Mouse (Mus musculus): Measurements from ENCODE around the gene Dnttip1. TPM values are rescaled to one million over a fixed set of nuclear protein-coding genes. Genes with fewer than 3 reads are reported as not detected.
A peak's percentile ranks its signal among the peaks of the same experiment; 100 is the strongest.

Gene Dnttip1
- polyA plus RNA-seq, 1 experiment from 2014 or later: 55.9 TPM

- peak overlapping the region; percentile 87 for H3K9ac ChIP-seq (ENCODE audit: low read depth, low read length)
- peaks cover 20% of the 10 kb centered on the region for H3K4me1 ChIP-seq (ENCODE audit: control insufficient read depth, insufficient read depth, low read length)
- WGBS: 3% methylated on average over 7 of the region's 7 CpGs
- H3K4me3 ChIP-seq (ENCODE audit: low read length): peak overlapping the region; percentile 66
- peak overlapping the region; percentile 64 for H3K4me2 ChIP-seq (ENCODE audit: low read depth, low read length)
- no peaks in the 10 kb centered on the region for H3K9me3 ChIP-seq (ENCODE audit: control insufficient read depth, low read length)
- peak overlapping the region; percentile 96 for H3K27ac ChIP-seq (ENCODE audit: low read length)
- 0 out of 2 replicates have a peak, but pooled peaks have one; percentile 0 for ATAC-seq
- 0 out of 2 replicates have a peak, but pooled peaks cover 3% of the 10 kb centered on the region for H3K36me3 ChIP-seq (ENCODE audit: control insufficient read depth, insufficient read depth, low read length)
- H3K27me3 ChIP-seq (replicated peaks; ENCODE audit: control insufficient read depth, insufficient read depth, low read length): no peaks in the 10 kb centered on the region
These were observed 39.2 kb downstream of the Dnttip1 start for GRCm38 (mm10) chr2:164784869-164785420.

GRCm38 (mm10) chr2:164785481-164786387, 40.0 kb downstream of the Dnttip1 start, which contains the start of gene Snx21:
TSS of gene Snx21 (plus strand) at chr2:164785823.
- H3K4me3 ChIP-seq (ENCODE audit: low read length): peak within 1 kb of the TSS; percentile 66
- peak within 1 kb of the TSS; percentile 64 for H3K4me2 ChIP-seq (ENCODE audit: low read depth, low read length)
- peak; percentile 95 for ATAC-seq
- 0 out of 2 replicates have a peak, but pooled peaks cover 4% of the 10 kb centered on the region for H3K36me3 ChIP-seq (ENCODE audit: control insufficient read depth, insufficient read depth, low read length)
- H3K27ac ChIP-seq (ENCODE audit: low read length): peak within 1 kb of the TSS; percentile 96
- peaks cover 20% of the 10 kb centered on the region for H3K4me1 ChIP-seq (ENCODE audit: control insufficient read depth, insufficient read depth, low read length)
- under 1% methylated on average over 83 of the region's 89 CpGs for WGBS
- H3K9ac ChIP-seq (ENCODE audit: low read depth, low read length): peak within 1 kb of the TSS; percentile 87
- H3K9me3 ChIP-seq (ENCODE audit: control insufficient read depth, low read length): no peaks in the 10 kb centered on the region
- H3K27me3 ChIP-seq (replicated peaks; ENCODE audit: control insufficient read depth, insufficient read depth, low read length): no peaks in the 10 kb centered on the region

- peaks cover 20% of the 10 kb centered on the region for H3K4me1 ChIP-seq (ENCODE audit: control insufficient read depth, insufficient read depth, low read length)
- ATAC-seq: peak; percentile 19
- peak overlapping the region; percentile 96 for H3K27ac ChIP-seq (ENCODE audit: low read length)
- WGBS: 11% methylated on average over 15 of the region's 15 CpGs
- H3K9ac ChIP-seq (ENCODE audit: low read depth, low read length): peak overlapping the region; percentile 87
- H3K4me3 ChIP-seq (ENCODE audit: low read length): peak overlapping the region; percentile 66
- H3K27me3 ChIP-seq (replicated peaks; ENCODE audit: control insufficient read depth, insufficient read depth, low read length): no peaks in the 10 kb centered on the region
- peaks cover 9% of the 10 kb centered on the region; the same call in 1 of the 2 replicates for H3K36me3 ChIP-seq (ENCODE audit: control insufficient read depth, insufficient read depth, low read length)
- peak overlapping the region; percentile 64 for H3K4me2 ChIP-seq (ENCODE audit: low read depth, low read length)
- H3K9me3 ChIP-seq (ENCODE audit: control insufficient read depth, low read length): no peaks in the 10 kb centered on the region
These were observed 40.7 kb downstream of the Dnttip1 start for GRCm38 (mm10) chr2:164786388-164786885.

- H3K4me2 ChIP-seq (ENCODE audit: low read depth, low read length): peak overlapping the region; percentile 64
- peak overlapping the region; percentile 66 for H3K4me3 ChIP-seq (ENCODE audit: low read length)
- ATAC-seq: no peak
- H3K9me3 ChIP-seq (ENCODE audit: control insufficient read depth, low read length): no peaks in the 10 kb centered on the region
- peaks cover 15% of the 10 kb centered on the region; the same call in 1 of the 2 replicates for H3K36me3 ChIP-seq (ENCODE audit: control insufficient read depth, insufficient read depth, low read length)
- 83% methylated on average over 3 of the region's 3 CpGs for WGBS
- H3K9ac ChIP-seq (ENCODE audit: low read depth, low read length): peak overlapping the region; percentile 87
- H3K27ac ChIP-seq (ENCODE audit: low read length): peak overlapping the region; percentile 96
- H3K4me1 ChIP-seq (ENCODE audit: control insufficient read depth, insufficient read depth, low read length): peaks cover 20% of the 10 kb centered on the region
- H3K27me3 ChIP-seq (replicated peaks; ENCODE audit: control insufficient read depth, insufficient read depth, low read length): no peaks in the 10 kb centered on the region
These were observed 41.2 kb downstream of the Dnttip1 start for GRCm38 (mm10) chr2:164787032-164787431.

GRCm38 (mm10) chr2:164787779-164788178, 42.0 kb downstream of the Dnttip1 start:
- no peak for ATAC-seq
- Histone ChIP-seq H3K27me3 (replicated peaks; ENCODE audit: control insufficient read depth, insufficient read depth, low read length) (no peaks in the 10 kb centered on the region), H3K9me3 (ENCODE audit: control insufficient read depth, low read length) (no peaks in the 10 kb centered on the region), H3K9ac (ENCODE audit: low read depth, low read length) (no peak overlapping the region), H3K4me2 (ENCODE audit: low read depth, low read length) (no peak overlapping the region), H3K36me3 (ENCODE audit: control insufficient read depth, insufficient read depth, low read length) (peaks cover 16% of the 10 kb centered on the region; the same call in 1 of the 2 replicates), H3K4me3 (ENCODE audit: low read length) (no peak overlapping the region), H3K27ac (ENCODE audit: low read length) (no peak overlapping the region), H3K4me1 (ENCODE audit: control insufficient read depth, insufficient read depth, low read length) (peaks cover 20% of the 10 kb centered on the region)
- WGBS: 77% methylated on average over 10 of the region's 10 CpGs

GRCm38 (mm10) chr2:164788411-164788810, 42.6 kb downstream of the Dnttip1 start:
- 64% methylated on average over 4 of the region's 4 CpGs for WGBS
- ATAC-seq: no peak
- Histone ChIP-seq H3K9ac (ENCODE audit: low read depth, low read length) (no peak overlapping the region), H3K4me2 (ENCODE audit: low read depth, low read length) (no peak overlapping the region), H3K27ac (ENCODE audit: low read length) (no peak overlapping the region), H3K4me1 (ENCODE audit: control insufficient read depth, insufficient read depth, low read length) (peaks cover 23% of the 10 kb centered on the region), H3K27me3 (replicated peaks; ENCODE audit: control insufficient read depth, insufficient read depth, low read length) (no peaks in the 10 kb centered on the region), H3K4me3 (ENCODE audit: low read length) (no peak overlapping the region), H3K9me3 (ENCODE audit: control insufficient read depth, low read length) (no peaks in the 10 kb centered on the region), H3K36me3 (ENCODE audit: control insufficient read depth, insufficient read depth, low read length) (peaks cover 20% of the 10 kb centered on the region; the same call in 1 of the 2 replicates)

- H3K27ac ChIP-seq (ENCODE audit: low read length): no peak overlapping the region
- no peak for ATAC-seq
- no peak overlapping the region for H3K9ac ChIP-seq (ENCODE audit: low read depth, low read length)
- H3K4me2 ChIP-seq (ENCODE audit: low read depth, low read length): no peak overlapping the region
- WGBS: 64% methylated on average over 4 of the region's 4 CpGs
- peaks cover 20% of the 10 kb centered on the region for H3K4me1 ChIP-seq (ENCODE audit: control insufficient read depth, insufficient read depth, low read length)
- H3K36me3 ChIP-seq (ENCODE audit: control insufficient read depth, insufficient read depth, low read length): peaks cover 22% of the 10 kb centered on the region; the same call in 1 of the 2 replicates
- no peaks in the 10 kb centered on the region for H3K27me3 ChIP-seq (replicated peaks; ENCODE audit: control insufficient read depth, insufficient read depth, low read length)
- H3K4me3 ChIP-seq (ENCODE audit: low read length): no peak overlapping the region
- H3K9me3 ChIP-seq (ENCODE audit: control insufficient read depth, low read length): no peaks in the 10 kb centered on the region
These were observed 44.7 kb downstream of the Dnttip1 start for GRCm38 (mm10) chr2:164790451-164790850.

GRCm38 (mm10) chr2:164791841-164792261, 46.1 kb downstream of the Dnttip1 start:
- ATAC-seq: no peak
- H3K36me3 ChIP-seq (ENCODE audit: control insufficient read depth, insufficient read depth, low read length): peaks cover 24% of the 10 kb centered on the region; the same call in 1 of the 2 replicates
- WGBS: 87% methylated on average over 18 of the region's 18 CpGs
- H3K4me1 ChIP-seq (ENCODE audit: control insufficient read depth, insufficient read depth, low read length): peaks cover 16% of the 10 kb centered on the region
- H3K27ac ChIP-seq (ENCODE audit: low read length): peak overlapping the region; percentile 28; the same call in 1 of the 2 replicates
- H3K4me3 ChIP-seq (ENCODE audit: low read length): no peak overlapping the region
- H3K27me3 ChIP-seq (replicated peaks; ENCODE audit: control insufficient read depth, insufficient read depth, low read length): no peaks in the 10 kb centered on the region
- H3K4me2 ChIP-seq (ENCODE audit: low read depth, low read length): no peak overlapping the region
- no peaks in the 10 kb centered on the region for H3K9me3 ChIP-seq (ENCODE audit: control insufficient read depth, low read length)
- peak overlapping the region; percentile 19; the same call in 1 of the 2 replicates for H3K9ac ChIP-seq (ENCODE audit: low read depth, low read length)

Data from intestine, embryonic 16.5 days (tissue).